Mouse (Mus musculus) hindbrain, embryonic 14.5 days (tissue): ENCODE measurements around the gene Mrpl20. TPM values are rescaled to one million over a fixed set of nuclear protein-coding genes. Genes with fewer than 3 reads are reported as not detected.

Experiments
- ATAC-seq: fragments of 200-750 bp; cut with Nextera tagmentation; 2 replicates; pipeline ENCODE4 v1.8.0; 2017; ENCODE audit warnings: moderate number of reproducible peaks, mild to moderate bottlenecking, moderate TSS enrichment, moderate library complexity; ENCODE audit not compliant: low FRiP score
- DNase-seq: peaks from one replicate; pipeline ENCODE4 v3.0.0-alpha.2; 2015; ENCODE audit warnings: low spot score
- H3K27ac ChIP-seq: fragments of 300-500 bp; sonication (generic); 2 replicates; pipeline ENCODE4 v1.5.1; 2014; ENCODE audit warnings: mild to moderate bottlenecking, moderate library complexity
- H3K27me3 ChIP-seq: fragments of 300-500 bp; sonication (generic); 2 replicates; pipeline ENCODE4 v1.6.1; 2014; ENCODE audit warnings: mild to moderate bottlenecking, low read length, mixed read lengths; ENCODE audit not compliant: control insufficient read depth, insufficient read depth
- H3K36me3 ChIP-seq: fragments of 300-500 bp; sonication (generic); replicated peaks from 2 replicates; pipeline ENCODE4 v1.6.1; 2014; ENCODE audit not compliant: control insufficient read depth, insufficient read depth
- H3K4me1 ChIP-seq: fragments of 300-500 bp; sonication (generic); replicated peaks from 2 replicates; pipeline ENCODE4 v1.6.1; 2014; ENCODE audit warnings: antibody characterized with exemption, low read length, mixed read lengths; ENCODE audit not compliant: control insufficient read depth, insufficient read depth
- H3K4me2 ChIP-seq: fragments of 300-500 bp; sonication (generic); replicated peaks from 2 replicates; pipeline ENCODE4 v1.6.1; 2014; ENCODE audit warnings: mild to moderate bottlenecking, moderate library complexity
- H3K4me3 ChIP-seq: fragments of 300-500 bp; sonication (generic); replicated peaks from 2 replicates; pipeline ENCODE4 v1.5.1; 2014; ENCODE audit warnings: mild to moderate bottlenecking, low read length
- H3K9ac ChIP-seq: fragments of 300-500 bp; sonication (generic); 2 replicates; pipeline ENCODE4 v1.6.1; 2014
- H3K9me3 ChIP-seq: fragments of 300-500 bp; sonication (generic); 2 replicates; pipeline ENCODE4 v1.6.1; 2016; ENCODE audit warnings: low read length; ENCODE audit not compliant: control insufficient read depth
- WGBS: fragments of 180-500 bp; shearing (Covaris S2); extraction: QIAGEN DNeasy Blood & Tissue Kit; methylation state at CpG from one replicate; pipeline ENCODE4 v1.1.7; 2014; 5-methylcytosine and 5-hydroxymethylcytosine counted together
- polyA plus RNA-seq: library from polyadenylated mRNA; unstranded; fragments of >200 nt; fragmentation: Nextera tagmentation; extraction: Ambion mirVana; gene quantifications from 2 replicates; pipeline ENCODE4 v1.2.1, GENCODE M21; 2014

Mrpl20 gene
- polyA plus RNA-seq, 1 experiment from 2014 or later: 267 TPM

GRCm38 (mm10) chr4:155821025-155821424 lies 18.3 kb downstream of the Mrpl20 start:
- H3K36me3 ChIP-seq: peaks cover 98% of the 10 kb centered on the region
- H3K27ac ChIP-seq: no peak overlapping the region
- DNase-seq (no peak), ATAC-seq (no peak)
- no peaks in the 10 kb centered on the region for H3K9me3 ChIP-seq
- H3K27me3 ChIP-seq: no peaks in the 10 kb centered on the region
- H3K4me1 ChIP-seq: no peaks in the 10 kb centered on the region
- H3K4me3 ChIP-seq: no peak overlapping the region
- H3K4me2 ChIP-seq: no peak overlapping the region
- WGBS: 79% methylated on average over 7 of the region's 7 CpGs
- no peak overlapping the region for H3K9ac ChIP-seq

- H3K9me3 ChIP-seq: no peaks in the 10 kb centered on the region
- H3K9ac ChIP-seq: no peak overlapping the region
- H3K4me2 ChIP-seq: no peak overlapping the region
- DNase-seq: no peak
- H3K4me1 ChIP-seq: no peaks in the 10 kb centered on the region
- H3K4me3 ChIP-seq: no peak overlapping the region
- ATAC-seq: no peak
- peaks cover 97% of the 10 kb centered on the region for H3K36me3 ChIP-seq
- H3K27ac ChIP-seq: no peak overlapping the region
- WGBS: 96% methylated on average over 16 of the region's 16 CpGs
- no peaks in the 10 kb centered on the region for H3K27me3 ChIP-seq
These were observed 20.8 kb downstream of the Mrpl20 start for GRCm38 (mm10) chr4:155823443-155823842.

- no peak overlapping the region for H3K4me3 ChIP-seq
- ATAC-seq (no peak), DNase-seq (no peak)
- no peak overlapping the region for H3K27ac ChIP-seq
- H3K4me2 ChIP-seq: no peak overlapping the region
- no peaks in the 10 kb centered on the region for H3K9me3 ChIP-seq
- 92% methylated on average over 4 of the region's 4 CpGs for WGBS
- no peaks in the 10 kb centered on the region for H3K27me3 ChIP-seq
- H3K4me1 ChIP-seq: peaks cover 19% of the 10 kb centered on the region
- H3K9ac ChIP-seq: no peak overlapping the region
- peaks cover 46% of the 10 kb centered on the region for H3K36me3 ChIP-seq
These were observed 27.2 kb downstream of the Mrpl20 start for GRCm38 (mm10) chr4:155829866-155830265.

- DNase-seq: no peak
- Histone ChIP-seq H3K4me2 (peak overlapping the region; percentile 99), H3K36me3 (peaks cover 39% of the 10 kb centered on the region), H3K9ac (no peak overlapping the region), H3K4me1 (peaks cover 19% of the 10 kb centered on the region), H3K9me3 (no peaks in the 10 kb centered on the region), H3K27ac (no peak overlapping the region), H3K27me3 (no peaks in the 10 kb centered on the region), H3K4me3 (peak overlapping the region; percentile 64; the same call in 1 of the 2 replicates)
- no peak for ATAC-seq
- 53% methylated on average over 8 of the region's 8 CpGs for WGBS
These were observed 27.9 kb downstream of the Mrpl20 start for GRCm38 (mm10) chr4:155830596-155830995.

GRCm38 (mm10) chr4:155831205-155831766 lies 28.6 kb downstream of the Mrpl20 start, which contains the start of gene Aurkaip1:
Aurkaip1 (plus strand) TSS chr4:155831272.
- WGBS: under 1% methylated on average over 49 of the region's 49 CpGs
- Histone ChIP-seq H3K27me3 (no peaks in the 10 kb centered on the region), H3K27ac (peak within 1 kb of the TSS; percentile 89), H3K4me1 (peaks cover 19% of the 10 kb centered on the region), H3K4me3 (peak within 1 kb of the TSS; percentile 64), H3K9me3 (no peaks in the 10 kb centered on the region), H3K36me3 (peaks cover 35% of the 10 kb centered on the region), H3K9ac (peak within 1 kb of the TSS; percentile 89), H3K4me2 (peak within 1 kb of the TSS; percentile 99)
- ATAC-seq (peak; percentile 92), DNase-seq (peak; percentile 95)

- under 1% methylated on average over 25 of the region's 25 CpGs for WGBS
- H3K4me1 ChIP-seq: peaks cover 19% of the 10 kb centered on the region
- H3K27me3 ChIP-seq: no peaks in the 10 kb centered on the region
- H3K4me2 ChIP-seq: peak overlapping the region; percentile 99
- peak overlapping the region; percentile 89 for H3K9ac ChIP-seq
- ATAC-seq (peak; percentile 35), DNase-seq (no peak)
- peak overlapping the region; percentile 64 for H3K4me3 ChIP-seq
- no peaks in the 10 kb centered on the region for H3K9me3 ChIP-seq
- peak overlapping the region; percentile 89 for H3K27ac ChIP-seq
- H3K36me3 ChIP-seq: peaks cover 29% of the 10 kb centered on the region
These were observed 29.2 kb downstream of the Mrpl20 start for GRCm38 (mm10) chr4:155831831-155832230.

GRCm38 (mm10) chr4:155832321-155832720 lies 29.6 kb downstream of the Mrpl20 start:
- Histone ChIP-seq H3K9me3 (no peaks in the 10 kb centered on the region), H3K36me3 (peaks cover 25% of the 10 kb centered on the region; the same call in 1 of the 2 replicates), H3K27me3 (no peaks in the 10 kb centered on the region), H3K4me1 (peaks cover 19% of the 10 kb centered on the region), H3K4me3 (peak overlapping the region; percentile 64), H3K27ac (peak overlapping the region; percentile 89; the same call in 1 of the 2 replicates), H3K4me2 (peak overlapping the region; percentile 99), H3K9ac (peak overlapping the region; percentile 89)
- WGBS: 61% methylated on average over 10 of the region's 10 CpGs
- no peak for DNase-seq
- no peak for ATAC-seq

- Histone ChIP-seq H3K9me3 (no peaks in the 10 kb centered on the region), H3K36me3 (peaks cover 15% of the 10 kb centered on the region; the same call in 1 of the 2 replicates), H3K4me3 (no peak overlapping the region), H3K4me1 (peaks cover 19% of the 10 kb centered on the region), H3K9ac (no peak overlapping the region), H3K27ac (no peak overlapping the region), H3K27me3 (no peaks in the 10 kb centered on the region), H3K4me2 (no peak overlapping the region)
- no peak for ATAC-seq
- DNase-seq: no peak
- 78% methylated on average over 4 of the region's 4 CpGs for WGBS
These were observed 30.6 kb downstream of the Mrpl20 start for GRCm38 (mm10) chr4:155833234-155833633.

- peak overlapping the region; percentile 20; the same call in 1 of the 2 replicates for H3K4me2 ChIP-seq
- H3K9ac ChIP-seq: no peak overlapping the region
- no peaks in the 10 kb centered on the region for H3K27me3 ChIP-seq
- H3K4me1 ChIP-seq: peaks cover 19% of the 10 kb centered on the region
- H3K27ac ChIP-seq: peak overlapping the region; percentile 62
- peaks cover 9% of the 10 kb centered on the region; the same call in 1 of the 2 replicates for H3K36me3 ChIP-seq
- H3K4me3 ChIP-seq: no peak overlapping the region
- WGBS: 38% methylated on average over 2 of the region's 2 CpGs
- H3K9me3 ChIP-seq: no peaks in the 10 kb centered on the region
- peak; percentile 72 for DNase-seq
- ATAC-seq: no peak
These were observed 31.2 kb downstream of the Mrpl20 start for GRCm38 (mm10) chr4:155833836-155834235.
